Mouse (Mus musculus) heart, adult 2 months (tissue): Measurements from ENCODE around the gene Etfa.

Experiments
- CTCF ChIP-seq: fragments of 200-600 bp; IDR thresholded peaks from 2 replicates; pipeline ENCODE4 v1.8.1; 2022; ENCODE audit warnings: antibody characterized with exemption, mild to moderate bottlenecking, moderate library complexity
- EP300 ChIP-seq: fragments of 200-500 bp; IDR thresholded peaks from 2 replicates; pipeline ENCODE4 v1.6.1; 2011; ENCODE audit warnings: low read depth, low read length, control low read depth; ENCODE audit not compliant: insufficient read depth
- POLR2A ChIP-seq: fragments of 200-500 bp; IDR thresholded peaks from 2 replicates; pipeline ENCODE4 v1.6.1; 2011; ENCODE audit warnings: mild to moderate bottlenecking, low read depth, low read length, control low read depth; ENCODE audit not compliant: insufficient read depth

DNA sequence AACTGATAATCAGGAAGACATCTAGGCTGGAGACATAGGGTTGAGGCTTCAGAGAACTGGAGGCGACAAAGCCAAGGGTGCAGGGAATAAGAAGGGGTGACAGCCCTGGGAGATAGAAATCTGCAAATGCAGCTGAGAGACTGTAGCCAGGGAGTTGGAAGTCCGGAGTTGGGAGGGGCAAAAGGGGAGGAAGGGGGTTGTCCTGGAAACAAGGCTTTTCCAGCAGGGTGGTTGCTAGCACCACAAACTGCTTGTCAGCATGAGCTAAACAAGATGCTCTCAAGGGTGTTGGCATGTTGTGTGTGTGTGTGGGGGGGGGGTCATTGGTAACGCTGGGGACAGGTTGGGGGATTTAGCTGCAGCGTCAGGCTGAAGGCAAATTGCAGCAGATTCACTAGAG, 103.2 kb downstream of the Etfa start:
- TF ChIP-seq POLR2A (no peak), CTCF (no peak), EP300 (no peak)
